9 mouse cellular contexts compared by ENCODE assay signal in the genomic region with DNA sequence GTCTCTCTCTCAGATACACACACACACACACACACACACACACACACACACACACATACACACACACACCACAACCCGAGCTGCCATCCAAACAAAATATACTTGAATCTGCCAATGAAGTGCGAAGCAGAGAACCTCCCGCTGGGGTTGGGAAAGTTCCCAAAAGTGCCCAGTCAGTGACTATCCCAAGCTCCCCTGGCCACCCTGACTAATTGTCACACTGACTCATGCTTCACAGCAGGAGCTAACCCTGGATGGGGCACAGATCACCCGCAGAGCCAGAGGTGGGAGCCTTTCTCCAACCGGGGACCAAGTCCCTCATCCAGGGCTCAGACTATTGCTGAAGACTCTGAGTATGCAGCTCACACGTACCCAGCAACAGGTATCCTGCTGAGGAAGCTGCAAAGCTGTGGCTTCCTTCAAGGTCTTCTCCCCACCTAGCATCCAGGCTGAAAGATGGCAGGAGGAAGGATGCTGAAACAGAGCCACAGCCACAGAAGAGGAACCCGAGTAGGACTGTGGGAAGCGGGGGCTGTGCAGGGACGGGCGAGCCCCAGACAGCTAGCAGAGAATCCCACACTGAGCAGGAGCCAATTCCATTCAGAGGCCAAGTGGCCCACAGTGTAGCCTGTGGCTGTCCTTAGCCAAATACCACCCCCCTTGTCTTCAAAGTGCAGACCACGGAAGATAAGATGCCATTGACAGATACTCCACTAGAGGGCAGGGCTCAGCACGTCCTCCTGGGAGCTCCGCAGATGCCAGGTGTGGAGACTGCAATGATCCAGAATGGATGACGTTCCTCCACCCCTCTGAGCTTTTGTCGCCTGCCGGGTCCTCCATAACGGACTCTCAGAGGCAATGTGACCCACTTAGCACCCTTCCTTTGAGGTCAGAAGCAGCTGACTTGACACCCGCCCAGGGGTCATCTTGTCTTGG. TPM values are rescaled to one million over a fixed set of nuclear protein-coding genes. Genes with fewer than 3 reads are reported as not detected.
DNase-seq lines count a peak whose midpoint lies in the region; ATAC-seq and TF ChIP-seq lines count a peak whose summit lies in the region.
"Had no signal": no experiment of that assay in that cellular context is flagged by ENCODE, and none has a peak within 500 bp of the region (broad histone marks: within the 10 kb centered on the region; RNA-seq: fewer than 3 reads in every experiment).

No protein-coding gene starts in this region.

- ATAC-seq in forebrain, embryonic 12.5 days (ENCODE audit: low FRiP score), result peak; percentile 64; the same call in 1 of the 2 replicates
- ATAC-seq in heart, postnatal 0 days (ENCODE audit: insufficient read depth, low read depth), result peak; percentile 40; the same call in 1 of the 2 replicates
- ATAC-seq in erythroid progenitor cell, adult 5-6 weeks (replicated peaks; ENCODE audit: low FRiP score, poor library complexity, severe bottlenecking), result no peak

- H3K4me1 ChIP-seq in ES-Bruce4 (ENCODE audit: control insufficient read depth, insufficient read depth, low read length), result no peaks in the 10 kb centered on the region
- H3K4me1 ChIP-seq in forebrain, embryonic 12.5 days, result peaks cover 5% of the 10 kb centered on the region
- no peaks in the 10 kb centered on the region for H3K4me1 ChIP-seq in heart, postnatal 0 days (ENCODE audit: control insufficient read depth, insufficient read depth)
- 0 out of 2 replicates have a peak, but pooled peaks cover 2% of the 10 kb centered on the region for H3K4me1 ChIP-seq in lung, adult 2 months (ENCODE audit: control insufficient read depth, insufficient read depth, low read length)

- H3K9ac ChIP-seq in ES-Bruce4 (ENCODE audit: low read depth, poor library complexity, severe bottlenecking), result no peak overlapping the region
- H3K9ac ChIP-seq in forebrain, embryonic 12.5 days, result no peak overlapping the region
- H3K9ac ChIP-seq in heart, postnatal 0 days (replicated peaks; ENCODE audit: low read depth, low read length), result no peak overlapping the region

- TF ChIP-seq POLR2A in ES-Bruce4 (IDR thresholded peaks at IDR 0.05; ENCODE audit: insufficient read depth, low read length), result no peak
- TF ChIP-seq POLR2A in lung, adult 2 months (IDR thresholded peaks at IDR 0.05; ENCODE audit: borderline replicate concordance, extremely low read depth, low read depth, low read length), result no peak

- no peaks in the 10 kb centered on the region for H3K27me3 ChIP-seq in ES-Bruce4 (ENCODE audit: control insufficient read depth, insufficient read depth, low read length, poor library complexity, severe bottlenecking)
- peaks cover 50% of the 10 kb centered on the region for H3K27me3 ChIP-seq in forebrain, embryonic 12.5 days
- peaks cover 3% of the 10 kb centered on the region; the same call in 1 of the 2 replicates for H3K27me3 ChIP-seq in heart, postnatal 0 days (ENCODE audit: control insufficient read depth, insufficient read depth, low read length)

- peak; percentile 79 for TF ChIP-seq CTCF in ES-Bruce4 (IDR thresholded peaks at IDR 0.05; ENCODE audit: low read depth, low read length)
- TF ChIP-seq CTCF in heart, postnatal 0 days (IDR thresholded peaks at IDR 0.05; ENCODE audit: low read depth), result peak; percentile 72
- TF ChIP-seq CTCF in lung, adult 2 months (IDR thresholded peaks at IDR 0.05; ENCODE audit: insufficient read depth, low read length), result peak; percentile 71

- peak; percentile 77 for DNase-seq in brain, adult 2 months (ENCODE audit: low read depth, low spot score)
- DNase-seq in heart, postnatal 0 days (ENCODE audit: low spot score), result peak; percentile 43
- peak; percentile 55 for DNase-seq in layer of hippocampus, adult 11-12 months (ENCODE audit: low spot score)
- peak; percentile 17 for DNase-seq in lung, adult 2 months
- DNase-seq in retina, postnatal 1 day, result peak; percentile 82

- no peaks in the 10 kb centered on the region for H3K36me3 ChIP-seq in ES-Bruce4 (ENCODE audit: control insufficient read depth, insufficient read depth, low read length, poor library complexity, severe bottlenecking)
- no peaks in the 10 kb centered on the region for H3K36me3 ChIP-seq in forebrain, embryonic 12.5 days (replicated peaks)
- H3K36me3 ChIP-seq in heart, postnatal 0 days (replicated peaks; ENCODE audit: control insufficient read depth, insufficient read depth, low read length), result no peaks in the 10 kb centered on the region

- WGBS in forebrain, embryonic 12.5 days, result 33% methylated on average over 18 of the region's 18 CpGs
- WGBS in heart, postnatal 0 days, result 19% methylated on average over 18 of the region's 18 CpGs
- WGBS in lung, adult 2 months, result 24% methylated on average over 18 of the region's 18 CpGs

- peak overlapping the region; percentile 15; the same call in 1 of the 2 replicates for H3K4me2 ChIP-seq in forebrain, embryonic 12.5 days
- no peak overlapping the region for H3K4me2 ChIP-seq in heart, postnatal 0 days (ENCODE audit: low read depth, low read length)

- no peak overlapping the region for H3K4me3 ChIP-seq in ES-Bruce4 (ENCODE audit: low read depth, low read length)
- H3K4me3 ChIP-seq in forebrain, embryonic 12.5 days (replicated peaks), result no peak overlapping the region
- H3K4me3 ChIP-seq in heart, postnatal 0 days (ENCODE audit: low read depth, low read length), result no peak overlapping the region
- H3K4me3 ChIP-seq in lung, adult 2 months (replicated peaks; ENCODE audit: extremely low read depth, low read depth, low read length), result no peak overlapping the region
- H3K4me3 ChIP-seq: erythroblast, embryonic 14.5 days had no signal

- no peaks in the 10 kb centered on the region for H3K9me3 ChIP-seq in ES-Bruce4 (replicated peaks; ENCODE audit: control insufficient read depth, insufficient read depth, low read length, poor library complexity, severe bottlenecking)
- H3K9me3 ChIP-seq in forebrain, embryonic 12.5 days, result no peaks in the 10 kb centered on the region
- H3K9me3 ChIP-seq in heart, postnatal 0 days (replicated peaks; ENCODE audit: control insufficient read depth, low read length), result no peaks in the 10 kb centered on the region

- no peak overlapping the region for H3K27ac ChIP-seq in ES-Bruce4 (ENCODE audit: insufficient read depth, low read length)
- H3K27ac ChIP-seq in forebrain, embryonic 12.5 days, result no peak overlapping the region
- no peak overlapping the region for H3K27ac ChIP-seq in heart, postnatal 0 days (ENCODE audit: low read depth)

- no peak for TF ChIP-seq EP300 in ES-Bruce4 (IDR thresholded peaks at IDR 0.05; ENCODE audit: insufficient read depth, low read depth, low read length)
- no peak for TF ChIP-seq EP300 in heart, postnatal 0 days (IDR thresholded peaks at IDR 0.05; ENCODE audit: low read depth)

RNA-seq across cellular contexts. Expression of a gene that starts 48.9 kb away (rescaled TPM):
- 0.20 and 0.52 TPM in 2 replicates for polyA plus RNA-seq in ES-Bruce4 (2011; ENCODE audit: insufficient read depth, insufficient read length, low read depth, missing spikeins)
- polyA plus RNA-seq in forebrain, embryonic 12.5 days (2016; fragmentation: Nextera tagmentation; extraction: Ambion mirVana), result 26.7 and 28.7 TPM in 2 replicates
- total RNA-seq in heart, postnatal 0 days (2014; rRNA removed; ENCODE audit: low replicate concordance), result 2.1 and 2.5 TPM in 2 replicates
- 0.96 TPM in 2 replicates for polyA plus RNA-seq in heart, postnatal 0 days (2015; fragmentation: Nextera tagmentation; extraction: Ambion mirVana)
- polyA plus RNA-seq in lung, adult 2 months (2012; rRNA removed), result 1.00 and 1.1 TPM in 2 replicates
- not detected in 2 replicates for total RNA-seq in erythroid progenitor cell, adult 5-6 weeks (2015; ENCODE audit: low replicate concordance)
- 0.90 TPM in 1 of 2 replicates, not detected in the other for total RNA-seq in erythroid progenitor cell, adult 5-6 weeks (2017; ENCODE audit: low replicate concordance)
- polyA plus RNA-seq: erythroblast, embryonic 14.5 days had no signal

Comparison
In these comparisons a context has a peak if more than half of its experiments do, and no peak if none do; other contexts are left out.
1. DNase-seq: peak in every context shown above with its lines; median percentile 82 in retina, postnatal 1 day; 77 in brain, adult 2 months; 55 in layer of hippocampus, adult 11-12 months; 43 in heart, postnatal 0 days; 17 in lung, adult 2 months.
2. RNA of a gene that starts 48.9 kb away (polyA plus RNA-seq): 26.7 to 28.7 TPM in forebrain, embryonic 12.5 days; 1.00 to 1.1 TPM in lung, adult 2 months, 0.96 TPM in heart, postnatal 0 days and 0.20 to 0.52 TPM in ES-Bruce4; every median in the first group is over 10 times any median in the second.
3. Peak in every context shown above with its lines, with median percentiles within 50 percentile points of each other: CTCF ChIP-seq.